Comparison of ENCODE assay signal across 8 mouse cellular contexts in the genomic region with DNA sequence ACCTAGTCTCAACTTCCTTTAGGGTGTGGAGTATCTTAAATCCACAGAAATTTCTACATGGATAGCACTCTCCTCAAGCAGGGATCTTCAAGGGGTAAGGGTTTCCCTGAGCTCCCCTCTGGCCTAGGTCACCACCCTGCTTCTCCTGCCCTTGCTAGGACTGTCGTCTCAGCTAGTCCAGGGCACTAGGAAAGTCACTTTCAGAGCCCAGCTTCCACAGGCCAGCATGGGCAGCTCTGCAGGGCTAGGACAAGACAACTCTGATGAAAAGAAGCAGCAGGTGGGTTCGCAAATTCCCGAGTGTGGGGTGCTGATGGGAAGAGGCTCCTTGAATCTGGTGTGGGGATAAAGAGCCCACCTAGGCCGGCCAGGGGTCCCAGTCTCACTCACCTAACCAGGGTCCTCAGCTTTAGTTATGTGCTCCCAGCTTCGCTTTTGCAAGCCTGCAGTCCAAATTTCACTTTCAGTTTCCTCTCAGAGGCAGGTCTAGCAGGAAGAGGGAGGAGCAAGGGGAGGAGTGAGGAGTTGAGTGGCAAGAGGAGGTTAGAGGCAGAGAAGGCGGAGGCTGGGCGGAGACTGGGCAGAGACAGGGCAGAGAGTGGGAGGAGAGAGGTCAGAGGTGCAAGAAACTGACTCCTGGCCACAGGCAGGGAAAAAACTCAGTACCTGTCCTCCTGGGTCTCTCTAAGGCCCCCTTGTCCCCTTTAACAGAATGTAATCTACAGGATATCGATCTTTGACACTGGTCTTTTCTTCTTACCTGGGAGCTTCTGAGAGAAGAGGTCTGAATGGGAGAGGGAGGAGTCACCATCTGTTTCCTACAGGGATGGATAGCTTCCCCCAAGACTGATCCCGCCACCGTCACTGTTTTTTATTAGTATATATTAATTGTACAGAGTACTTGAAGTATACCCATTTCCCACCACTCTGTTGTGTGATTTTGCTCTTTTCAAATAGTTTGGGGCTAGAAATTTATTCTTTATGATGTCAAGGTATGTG. TPM values are rescaled to one million over a fixed set of nuclear protein-coding genes. Genes with fewer than 3 reads are reported as not detected.
DNase-seq lines count a peak whose midpoint lies in the region; ATAC-seq and TF ChIP-seq lines count a peak whose summit lies in the region.

A gene (minus strand): TSS at position 488 of the 999 bp plus-strand sequence.

- no peak for TF ChIP-seq POLR2A in olfactory bulb, adult 2 months (IDR thresholded peaks at IDR 0.05; ENCODE audit: insufficient read depth, low read depth, low read length)
- TF ChIP-seq POLR2A in thymus, adult 2 months (IDR thresholded peaks at IDR 0.05; ENCODE audit: control insufficient read depth, extremely low read depth, insufficient read depth, low read length, poor library complexity), result 0 out of 2 replicates have a peak, but pooled peaks have one; percentile 44

- 0 out of 2 replicates have a peak, but pooled peaks cover 5% of the 10 kb centered on the region for H3K4me1 ChIP-seq in lung, embryonic 15.5 days
- peaks cover 3% of the 10 kb centered on the region; the same call in 1 of the 2 replicates for H3K4me1 ChIP-seq in olfactory bulb, adult 2 months (ENCODE audit: control insufficient read depth, insufficient read depth, low read length)
- peaks cover 6% of the 10 kb centered on the region for H3K4me1 ChIP-seq in thymus, adult 2 months (replicated peaks; ENCODE audit: control insufficient read depth, insufficient read depth, low read length)

- no peaks in the 10 kb centered on the region for H3K27me3 ChIP-seq in lung, embryonic 15.5 days
- H3K27me3 ChIP-seq in thymus, adult 2 months (ENCODE audit: control insufficient read depth, insufficient read depth, low read length), result no peaks in the 10 kb centered on the region

- H3K36me3 ChIP-seq in lung, embryonic 15.5 days, result no peaks in the 10 kb centered on the region
- H3K36me3 ChIP-seq in thymus, adult 2 months (ENCODE audit: control insufficient read depth, insufficient read depth, low read length), result peaks cover 20% of the 10 kb centered on the region

- peak; percentile 100 for ATAC-seq in hematopoietic stem cell, adult 5-6 weeks (replicated peaks in 1 of 2; ENCODE audit: insufficient read depth in 1 of 2, low FRiP score in 2 of 2, low TSS enrichment in 1 of 2, low read depth in 1 of 2, poor library complexity in 2 of 2, severe bottlenecking in 2 of 2)
- ATAC-seq in lung, embryonic 15.5 days (ENCODE audit: borderline replicate concordance, extremely low read depth, low FRiP score, low TSS enrichment), result peak; percentile 96

- WGBS in lung, embryonic 15.5 days, result 16% methylated on average over 10 of the region's 10 CpGs
- 20% methylated on average over 10 of the region's 10 CpGs for WGBS in olfactory bulb, adult 2 months
- 6% methylated on average over 10 of the region's 10 CpGs for WGBS in thymus, adult 2 months

- peak within 1 kb of the TSS; percentile 55 for H3K4me3 ChIP-seq in lung, embryonic 15.5 days
- H3K4me3 ChIP-seq in olfactory bulb, adult 2 months (ENCODE audit: insufficient read depth, low read depth, low read length), result peak within 1 kb of the TSS; percentile 56
- H3K4me3 ChIP-seq in thymus, adult 2 months (ENCODE audit: control insufficient read depth, insufficient read depth, low read length), result peak within 1 kb of the TSS; percentile 73

- H3K9ac ChIP-seq in lung, embryonic 15.5 days, result peak within 1 kb of the TSS; percentile 55

- DNase-seq in MN1 (ENCODE audit: low spot score), result peak; percentile 85
- peak; percentile 26 for DNase-seq in cerebellum, adult 8-10 months
- peak; percentile 64 for DNase-seq in forelimb bud, embryonic 11.5 days (ENCODE audit: low read depth, low spot score)
- peak; percentile 34 to 38 for DNase-seq in layer of hippocampus, adult 8-10 months (ENCODE audit: low spot score in 2 of 2)
- peak; percentile 89 for DNase-seq in thymus, adult 2 months

- TF ChIP-seq CTCF in olfactory bulb, adult 2 months (IDR thresholded peaks at IDR 0.05; ENCODE audit: insufficient read depth, low read depth, low read length), result no peak
- no peak for TF ChIP-seq CTCF in thymus, adult 2 months (IDR thresholded peaks at IDR 0.05; ENCODE audit: borderline replicate concordance, control insufficient read depth, extremely low read depth, insufficient read depth, low read length, poor library complexity)

- peak within 1 kb of the TSS; percentile 16; the same call in 1 of the 2 replicates for H3K27ac ChIP-seq in lung, embryonic 15.5 days
- H3K27ac ChIP-seq in olfactory bulb, adult 2 months (ENCODE audit: insufficient read depth, low read depth, low read length), result 0 out of 2 replicates have a peak within 1 kb of the TSS, but pooled peaks have one; percentile 32
- H3K27ac ChIP-seq in thymus, adult 2 months (ENCODE audit: control insufficient read depth, insufficient read depth, low read length), result peak within 1 kb of the TSS; percentile 71

- H3K9me3 ChIP-seq in lung, embryonic 15.5 days, result no peaks in the 10 kb centered on the region

- H3K4me2 ChIP-seq in lung, embryonic 15.5 days, result peak within 1 kb of the TSS; percentile 74

RNA-seq across cellular contexts. Expression of the gene that starts here (rescaled TPM):
- total RNA-seq in hematopoietic stem cell, adult 5-6 weeks (2017), result 52.4 and 59.0 TPM in 2 replicates
- total RNA-seq in layer of hippocampus, adult 8-10 months (2022), result 1 to 10 TPM; 3.5 to 5.9 (median 4.8) TPM
- 0.26 and 1.1 TPM in 2 replicates for polyA plus RNA-seq in lung, embryonic 15.5 days (2015; fragmentation: Nextera tagmentation; extraction: Ambion mirVana)
- polyA plus RNA-seq in olfactory bulb, adult 2 months (2012; ENCODE audit: insufficient read depth, insufficient read length, low replicate concordance, missing spikeins), result not detected in 2 replicates
- 20.4 and 23.6 TPM in 2 replicates for polyA plus RNA-seq in thymus, adult 2 months (2012; rRNA removed)

Comparison
In these comparisons a context has a peak if more than half of its experiments do, and no peak if none do; other contexts are left out.
1. Peak in every context shown above with its lines: DNase-seq, ATAC-seq, H3K4me3 ChIP-seq and H3K27ac ChIP-seq.
2. DNase-seq: peak in every context shown above with its lines; median percentile 89 in thymus, adult 2 months; 85 in MN1; 64 in forelimb bud, embryonic 11.5 days; 36 in layer of hippocampus, adult 8-10 months; 26 in cerebellum, adult 8-10 months.
3. H3K27ac ChIP-seq: peak in every context shown above with its lines; median percentile 71 in thymus, adult 2 months; 32 in olfactory bulb, adult 2 months; 16 in lung, embryonic 15.5 days.